Mouse (Mus musculus) embryonic facial prominence, embryonic 14.5 days (tissue): ENCODE measurements around the gene 1700012P22Rik. TPM values are rescaled to one million over a fixed set of nuclear protein-coding genes. Genes with fewer than 3 reads are reported as not detected.

Experiments
- ATAC-seq: fragments of 200-750 bp; cut with Nextera tagmentation; 2 replicates; pipeline ENCODE4 v1.8.0; 2017; ENCODE audit warnings: low read depth, moderate number of reproducible peaks, moderate TSS enrichment
- DNase-seq: peaks from one replicate; pipeline ENCODE4 v3.0.0-alpha.2; 2015; ENCODE audit warnings: low spot score
- H3K27ac ChIP-seq: fragments of 300-500 bp; sonication (generic); replicated peaks from 2 replicates; pipeline ENCODE4 v1.5.1; 2014; ENCODE audit warnings: low read depth, mild to moderate bottlenecking, low read length, moderate library complexity
- H3K27me3 ChIP-seq: fragments of 300-500 bp; sonication (generic); replicated peaks from 2 replicates; pipeline ENCODE4 v1.6.1; 2014; ENCODE audit warnings: low read length; ENCODE audit not compliant: control insufficient read depth, insufficient read depth
- H3K36me3 ChIP-seq: fragments of 300-500 bp; sonication (generic); 2 replicates; pipeline ENCODE4 v1.6.1; 2014; ENCODE audit warnings: low read length, mixed read lengths; ENCODE audit not compliant: control insufficient read depth, insufficient read depth
- H3K4me1 ChIP-seq: fragments of 300-500 bp; sonication (generic); 2 replicates; pipeline ENCODE4 v1.6.1; 2014; ENCODE audit warnings: antibody characterized with exemption, low read length; ENCODE audit not compliant: control insufficient read depth, insufficient read depth
- H3K4me2 ChIP-seq: fragments of 300-500 bp; sonication (generic); 2 replicates; pipeline ENCODE4 v1.6.1; 2014; ENCODE audit warnings: low read depth, mild to moderate bottlenecking, low read length, moderate library complexity, mixed read lengths
- H3K4me3 ChIP-seq: fragments of 300-500 bp; sonication (generic); 2 replicates; pipeline ENCODE4 v1.5.1; 2014; ENCODE audit warnings: low read depth, mild to moderate bottlenecking, low read length
- H3K9ac ChIP-seq: fragments of 300-500 bp; sonication (generic); 2 replicates; pipeline ENCODE4 v1.6.1; 2014; ENCODE audit warnings: low read depth, mild to moderate bottlenecking, low read length, moderate library complexity, mixed read lengths
- H3K9me3 ChIP-seq: fragments of 300-500 bp; sonication (generic); 2 replicates; pipeline ENCODE4 v1.6.1; 2016; ENCODE audit warnings: low read length; ENCODE audit not compliant: control insufficient read depth
- WGBS: fragments of 180-500 bp; shearing (Covaris S2); extraction: QIAGEN DNeasy Blood & Tissue Kit; methylation state at CpG from one replicate; pipeline ENCODE4 v1.1.7; 2014; 5-methylcytosine and 5-hydroxymethylcytosine counted together
- polyA plus RNA-seq: library from polyadenylated mRNA; unstranded; fragments of >200 nt; fragmentation: Nextera tagmentation; extraction: Ambion mirVana; gene quantifications from 2 replicates; pipeline ENCODE4 v1.2.1, GENCODE M21; 2014

1700012P22Rik gene
- polyA plus RNA-seq, 1 experiment from 2014 or later: not detected

DNA sequence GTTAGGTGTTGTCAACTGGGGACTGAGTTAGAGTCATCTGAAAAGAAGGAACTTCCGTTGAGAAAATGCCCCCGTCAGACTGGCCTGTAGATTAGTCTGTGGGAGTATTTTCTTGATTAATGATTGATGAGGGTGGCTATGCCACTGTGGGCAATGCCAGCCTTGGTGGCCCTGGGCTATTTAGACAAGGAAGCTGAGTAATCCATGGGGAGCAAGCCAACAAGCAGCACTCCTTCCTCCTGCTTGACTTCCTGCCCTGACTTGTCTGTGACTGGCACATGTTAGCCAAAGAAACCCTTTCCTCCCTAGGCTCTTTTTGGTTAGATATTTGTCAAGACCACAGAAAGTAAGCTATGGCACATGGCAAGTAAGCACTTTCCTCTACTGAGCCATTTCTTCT lies 7.8 kb downstream of the 1700012P22Rik start:
- H3K27me3 ChIP-seq: no peaks in the 10 kb centered on the region
- DNase-seq (no peak), ATAC-seq (no peak)
- no peak overlapping the region for H3K27ac ChIP-seq
- no peaks in the 10 kb centered on the region for H3K36me3 ChIP-seq
- no peaks in the 10 kb centered on the region; the same call in none of the 2 replicates for H3K9me3 ChIP-seq
- H3K9ac ChIP-seq: no peak overlapping the region
- WGBS: 77% methylated on average over 2 of the region's 2 CpGs
- no peak overlapping the region for H3K4me3 ChIP-seq
- H3K4me1 ChIP-seq: no peaks in the 10 kb centered on the region
- no peak overlapping the region for H3K4me2 ChIP-seq

DNA sequence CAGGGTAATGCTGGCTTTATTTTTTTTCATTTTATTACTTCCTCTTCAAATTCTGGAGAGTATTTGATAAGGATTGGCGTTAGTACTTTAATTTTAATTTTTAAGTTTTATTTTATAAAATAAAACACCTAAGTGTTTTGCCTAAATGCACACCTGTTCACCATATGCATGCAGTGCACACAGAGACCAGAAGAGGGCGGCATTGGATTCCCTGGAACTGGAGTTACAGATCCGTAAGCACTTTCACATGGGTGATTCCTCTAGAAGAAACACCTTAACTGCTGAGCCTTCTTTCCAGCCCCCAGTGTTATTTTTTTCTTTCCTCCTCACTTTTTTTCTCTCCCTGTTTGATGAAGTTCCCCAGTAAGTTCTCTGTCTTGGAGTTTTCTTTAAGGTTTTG lies 9.7 kb downstream of the 1700012P22Rik start:
- Histone ChIP-seq H3K27me3 (no peaks in the 10 kb centered on the region), H3K36me3 (no peaks in the 10 kb centered on the region), H3K27ac (no peak overlapping the region), H3K9me3 (no peaks in the 10 kb centered on the region; the same call in none of the 2 replicates), H3K4me1 (no peaks in the 10 kb centered on the region), H3K4me2 (no peak overlapping the region), H3K9ac (no peak overlapping the region), H3K4me3 (no peak overlapping the region)
- DNase-seq (no peak), ATAC-seq (no peak)
- 17% methylated on average over 3 of the region's 3 CpGs for WGBS

DNA sequence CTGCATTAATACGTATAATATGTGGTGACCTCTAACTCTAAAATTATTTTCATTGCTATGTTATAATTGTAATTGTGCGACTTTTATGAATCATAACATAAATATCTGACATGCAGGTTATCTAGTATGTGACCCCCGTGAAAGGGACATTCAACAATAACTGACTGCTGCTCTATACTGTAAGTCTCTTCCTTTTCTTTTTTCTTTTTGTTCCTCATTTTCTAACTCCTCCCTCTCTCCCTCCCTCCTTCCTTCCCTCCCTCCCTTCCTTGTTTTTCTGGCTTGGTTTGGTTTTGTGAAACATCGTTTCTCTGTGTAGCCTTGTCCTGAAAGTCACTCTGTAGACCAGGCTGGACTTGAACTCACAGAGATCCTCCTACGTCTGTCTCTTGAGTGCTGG lies 14.0 kb downstream of the 1700012P22Rik start:
- no peaks in the 10 kb centered on the region for H3K27me3 ChIP-seq
- no peak overlapping the region for H3K9ac ChIP-seq
- no peak overlapping the region for H3K27ac ChIP-seq
- WGBS: 72% methylated on average over 5 of the region's 5 CpGs
- H3K9me3 ChIP-seq: no peaks in the 10 kb centered on the region; the same call in none of the 2 replicates
- DNase-seq (no peak), ATAC-seq (no peak)
- no peaks in the 10 kb centered on the region for H3K36me3 ChIP-seq
- H3K4me3 ChIP-seq: no peak overlapping the region
- no peak overlapping the region for H3K4me2 ChIP-seq
- H3K4me1 ChIP-seq: no peaks in the 10 kb centered on the region

DNA sequence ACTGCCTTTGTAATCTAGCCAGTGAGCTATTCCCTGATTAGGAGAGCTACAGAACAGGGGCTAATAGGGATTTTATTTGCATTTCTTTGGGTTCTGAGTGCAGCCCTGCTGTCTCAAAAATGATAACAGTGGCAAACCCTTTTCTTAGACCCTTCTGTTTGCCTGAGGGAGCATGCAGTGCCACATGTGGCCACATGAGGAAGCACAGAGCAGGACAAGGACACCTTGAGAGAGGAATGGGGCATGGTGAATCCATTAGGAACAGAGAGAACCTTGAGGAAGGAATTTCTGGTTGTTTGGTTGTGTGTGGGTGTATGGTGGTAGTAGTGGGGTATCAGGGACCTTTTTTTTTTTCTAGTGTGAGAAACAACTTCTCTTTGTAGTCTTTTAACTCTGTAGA lies 17.9 kb downstream of the 1700012P22Rik start:
- no peak for ATAC-seq
- Histone ChIP-seq H3K4me2 (no peak overlapping the region), H3K9ac (no peak overlapping the region), H3K27ac (no peak overlapping the region), H3K4me3 (no peak overlapping the region), H3K4me1 (no peaks in the 10 kb centered on the region), H3K9me3 (no peaks in the 10 kb centered on the region), H3K27me3 (no peaks in the 10 kb centered on the region), H3K36me3 (no peaks in the 10 kb centered on the region)
- no peak for DNase-seq

DNA sequence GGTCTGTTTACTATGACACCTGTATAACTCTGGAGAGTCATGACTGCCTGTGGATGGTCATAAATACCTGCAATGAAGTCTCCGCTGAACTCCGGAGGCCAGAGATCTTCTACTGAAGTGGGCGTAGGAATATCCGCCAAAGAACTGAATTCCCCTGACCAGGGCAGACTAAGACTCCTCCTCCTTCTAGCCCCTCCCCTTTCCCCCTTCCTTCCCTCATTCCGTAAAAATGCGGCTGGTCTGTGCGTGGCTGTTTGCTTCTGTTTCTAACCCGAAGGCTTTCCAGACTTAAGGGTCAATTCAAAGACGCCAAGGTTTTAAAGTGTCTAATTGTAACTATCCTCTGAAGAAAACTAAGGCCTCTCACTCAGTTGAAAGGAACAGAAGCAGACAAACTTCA lies 30.3 kb downstream of the 1700012P22Rik start, which contains the start of gene Pramef12:
Pramef12 (minus strand) TSS at position 175 of the 400 bp plus-strand sequence.
- Histone ChIP-seq H3K27me3 (no peaks in the 10 kb centered on the region), H3K4me2 (no peak within 1 kb of the TSS), H3K9me3 (no peaks in the 10 kb centered on the region), H3K36me3 (no peaks in the 10 kb centered on the region), H3K4me1 (no peaks in the 10 kb centered on the region), H3K27ac (no peak within 1 kb of the TSS), H3K4me3 (no peak within 1 kb of the TSS), H3K9ac (no peak within 1 kb of the TSS)
- DNase-seq: no peak
- 82% methylated on average over 9 of the region's 9 CpGs for WGBS
- no peak for ATAC-seq

DNA sequence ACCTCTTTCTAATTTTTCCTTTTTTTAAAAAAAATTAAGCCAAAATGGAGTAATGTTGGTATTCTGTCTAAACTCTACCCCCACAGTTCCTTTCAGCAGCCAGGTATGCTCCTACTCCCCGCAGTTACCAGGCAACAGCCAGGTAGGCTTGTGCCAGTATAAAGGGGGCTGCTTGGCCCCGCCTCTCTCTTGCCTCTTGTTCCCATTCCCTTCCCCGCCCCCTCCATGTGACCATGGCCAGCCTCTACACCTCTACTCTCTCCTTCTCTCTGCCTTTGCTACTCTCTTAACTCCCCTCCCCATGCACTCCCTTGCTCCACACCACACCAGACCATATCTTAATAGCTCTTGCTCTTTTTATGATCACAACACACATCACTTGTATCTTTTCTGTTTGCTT lies 32.3 kb downstream of the 1700012P22Rik start:
- Histone ChIP-seq H3K27ac (no peak overlapping the region), H3K4me3 (no peak overlapping the region), H3K4me2 (no peak overlapping the region), H3K4me1 (no peaks in the 10 kb centered on the region), H3K9me3 (no peaks in the 10 kb centered on the region), H3K36me3 (no peaks in the 10 kb centered on the region), H3K27me3 (no peaks in the 10 kb centered on the region), H3K9ac (no peak overlapping the region)
- 56% methylated on average over 3 of the region's 3 CpGs for WGBS
- no peak for ATAC-seq
- no peak for DNase-seq

DNA sequence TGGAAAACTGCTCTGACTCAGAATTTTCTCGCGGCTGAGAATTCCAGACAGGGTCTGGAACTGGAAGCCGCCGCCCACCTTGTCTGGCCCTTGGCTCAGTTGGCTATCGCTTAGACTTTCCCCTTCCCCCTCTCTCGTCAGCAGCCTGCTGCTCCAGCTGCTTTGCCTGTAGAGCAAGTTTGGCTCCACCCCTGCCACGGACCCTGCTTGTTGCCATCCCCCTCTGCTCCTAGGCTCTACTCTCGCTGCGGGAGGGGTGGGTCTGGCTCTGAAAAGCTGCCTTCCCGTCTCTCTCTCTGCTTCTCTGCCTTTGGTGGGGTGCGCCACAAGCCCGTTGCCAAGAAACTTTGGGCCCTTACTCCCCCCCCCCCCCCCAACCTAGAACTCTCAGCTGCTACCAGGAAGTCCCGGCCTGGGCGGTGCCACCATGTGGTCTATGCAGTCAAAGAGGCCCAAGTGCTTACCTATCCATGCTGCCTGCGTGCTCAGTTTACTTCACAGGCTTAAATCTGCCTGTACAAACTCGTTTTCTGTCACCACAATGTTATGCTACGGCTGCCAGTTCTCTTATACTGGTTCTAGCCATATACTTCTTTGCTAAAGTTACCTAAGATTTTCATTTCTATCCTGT lies 34.0 kb downstream of the 1700012P22Rik start:
- ATAC-seq: peak; percentile 93
- no peaks in the 10 kb centered on the region for H3K36me3 ChIP-seq
- 5% methylated on average over 14 of the region's 17 CpGs for WGBS
- no peaks in the 10 kb centered on the region for H3K4me1 ChIP-seq
- peak; percentile 84 for DNase-seq
- no peaks in the 10 kb centered on the region for H3K9me3 ChIP-seq
- H3K27me3 ChIP-seq: no peaks in the 10 kb centered on the region
- H3K27ac ChIP-seq: peak overlapping the region; percentile 49
- peak overlapping the region; percentile 34; the same call in 1 of the 2 replicates for H3K9ac ChIP-seq
- peak overlapping the region; percentile 24 for H3K4me3 ChIP-seq
- H3K4me2 ChIP-seq: peak overlapping the region; percentile 47

DNA sequence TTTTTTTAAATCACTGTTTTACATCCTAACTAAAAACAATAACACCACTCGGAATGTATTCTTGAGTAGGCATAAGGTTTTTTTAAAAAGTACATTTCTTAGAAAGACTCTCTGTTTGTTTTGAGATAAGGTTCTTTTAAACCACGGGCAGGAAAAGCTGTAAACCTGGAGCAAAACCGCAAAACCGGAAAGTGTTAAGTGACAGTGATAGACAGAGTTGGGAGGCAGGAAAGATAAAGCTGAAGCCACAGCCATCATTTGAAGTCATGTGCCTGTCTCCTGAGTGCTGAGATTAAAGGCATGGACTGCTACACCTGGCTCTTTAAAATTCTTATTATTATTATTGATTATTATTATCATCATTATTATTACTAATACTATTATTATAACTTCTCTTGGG lies 35.9 kb downstream of the 1700012P22Rik start:
- 57% methylated on average over 4 of the region's 4 CpGs for WGBS
- Histone ChIP-seq H3K27ac (no peak overlapping the region), H3K9me3 (no peaks in the 10 kb centered on the region), H3K4me3 (no peak overlapping the region), H3K4me2 (no peak overlapping the region), H3K4me1 (no peaks in the 10 kb centered on the region), H3K36me3 (no peaks in the 10 kb centered on the region), H3K27me3 (no peaks in the 10 kb centered on the region), H3K9ac (no peak overlapping the region)
- DNase-seq (no peak), ATAC-seq (no peak)

DNA sequence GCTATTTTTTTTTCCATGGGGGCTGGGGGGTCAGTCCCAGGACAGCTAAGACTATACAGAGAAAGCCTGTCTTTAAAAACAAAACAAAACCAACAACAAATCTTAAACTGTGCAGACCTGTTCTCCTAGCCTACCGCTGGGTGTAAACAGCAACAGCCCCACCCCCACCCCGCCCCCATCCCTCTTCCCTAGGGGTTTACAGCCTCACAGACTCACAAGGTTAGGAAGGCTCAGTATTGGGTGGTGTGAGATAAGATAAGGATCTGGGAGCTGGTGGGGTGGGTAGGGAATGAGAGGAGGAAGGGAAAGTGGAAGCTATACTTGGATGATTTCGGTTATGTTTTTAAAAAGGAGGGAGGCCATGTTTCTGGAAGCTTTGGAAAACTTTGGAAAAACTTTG lies 42.3 kb downstream of the 1700012P22Rik start:
- ATAC-seq (no peak), DNase-seq (no peak)
- no peak overlapping the region for H3K4me2 ChIP-seq
- WGBS: 38% methylated on average over 3 of the region's 3 CpGs
- H3K36me3 ChIP-seq: no peaks in the 10 kb centered on the region
- H3K27me3 ChIP-seq: no peaks in the 10 kb centered on the region
- no peak overlapping the region for H3K9ac ChIP-seq
- H3K4me1 ChIP-seq: no peaks in the 10 kb centered on the region
- H3K27ac ChIP-seq: no peak overlapping the region
- no peaks in the 10 kb centered on the region for H3K9me3 ChIP-seq
- no peak overlapping the region for H3K4me3 ChIP-seq
